ENCODE assay signal across 25 mouse cellular contexts in genomic region chr5:30258776-30259175, GRCm38 (mm10). TPM values are rescaled to one million over a fixed set of nuclear protein-coding genes. Genes with fewer than 3 reads are reported as not detected.
DNase-seq lines count a peak whose midpoint lies in the region; ATAC-seq and TF ChIP-seq lines count a peak whose summit lies in the region.
"Had no signal": no experiment of that assay in that cellular context is flagged by ENCODE, and none has a peak within 500 bp of the region (broad histone marks: within the 10 kb centered on the region; RNA-seq: fewer than 3 reads in every experiment).

No protein-coding gene starts in this region.

- no peak overlapping the region for H3K9ac ChIP-seq in hindbrain, embryonic 11.5 days (ENCODE audit: low read depth, low read length)
- H3K9ac ChIP-seq: embryonic facial prominence, embryonic 13.5 days; forebrain, embryonic 12.5 days; forebrain, postnatal 0 days; heart, embryonic 13.5 days; hindbrain, embryonic 13.5 days had no signal

- no peak overlapping the region for H3K4me2 ChIP-seq in hindbrain, embryonic 11.5 days (replicated peaks; ENCODE audit: low read depth, low read length)
- H3K4me2 ChIP-seq: embryonic facial prominence, embryonic 13.5 days; forebrain, embryonic 12.5 days; heart, embryonic 13.5 days; hindbrain, embryonic 13.5 days had no signal

- ATAC-seq in cerebellum, adult (ENCODE audit: insufficient number of reproducible peaks, low FRiP score, low TSS enrichment), result peak; percentile 87
- ATAC-seq in hindbrain, embryonic 11.5 days (ENCODE audit: low FRiP score), result no peak
- ATAC-seq: CD4-positive, CD25-positive, alpha-beta regulatory T cell, adult 4 months; forebrain, postnatal 0 days; hindbrain, postnatal 0 days had no signal

- no peaks in the 10 kb centered on the region for H3K27me3 ChIP-seq in cerebellum, adult 2 months (ENCODE audit: control insufficient read depth, insufficient read depth, low read length)
- no peaks in the 10 kb centered on the region for H3K27me3 ChIP-seq in hindbrain, embryonic 11.5 days (ENCODE audit: control insufficient read depth, insufficient read depth, low read length)
- H3K27me3 ChIP-seq: embryonic facial prominence, embryonic 13.5 days; forebrain, embryonic 12.5 days; heart, embryonic 13.5 days; hindbrain, embryonic 13.5 days had no signal

- H3K27ac ChIP-seq in cerebellum, adult 2 months (ENCODE audit: insufficient read depth, low read length), result no peak overlapping the region
- no peak overlapping the region for H3K27ac ChIP-seq in hindbrain, embryonic 11.5 days (ENCODE audit: low read depth, low read length)
- H3K27ac ChIP-seq: embryonic facial prominence, embryonic 13.5 days; forebrain, embryonic 12.5 days; heart, embryonic 13.5 days; hindbrain, embryonic 13.5 days; hindbrain, postnatal 0 days had no signal

- TF ChIP-seq POLR2A in cerebellum, adult 2 months (IDR thresholded peaks at IDR 0.05; ENCODE audit: borderline replicate concordance, insufficient read depth, low read length), result no peak

- H3K4me1 ChIP-seq in cerebellum, adult 2 months (ENCODE audit: control insufficient read depth, insufficient read depth, low read length), result peaks cover 5% of the 10 kb centered on the region
- no peaks in the 10 kb centered on the region for H3K4me1 ChIP-seq in hindbrain, embryonic 11.5 days (replicated peaks; ENCODE audit: control insufficient read depth, insufficient read depth, low read length)
- H3K4me1 ChIP-seq: embryonic facial prominence, embryonic 13.5 days; forebrain, embryonic 12.5 days; heart, embryonic 13.5 days; hindbrain, embryonic 13.5 days had no signal

- TF ChIP-seq CTCF in cerebellum, adult 2 months (IDR thresholded peaks at IDR 0.05; ENCODE audit: borderline replicate concordance, insufficient read depth, low read depth, low read length), result no peak

- intact Hi-C loops in left cerebral cortex, postnatal 25 days (cut with DNase I), result no loop called here

- no peak for DNase-seq in cerebellum, postnatal 4 days (ENCODE audit: low spot score in 2 of 2)
- DNase-seq in cerebellum, adult 2 months, result peak; percentile 60 to 81
- DNase-seq in cerebellum, postnatal 10 days, result peak; percentile 44 to 51
- no peak for DNase-seq in hindbrain, embryonic 11.5 days (ENCODE audit: low spot score)
- DNase-seq in right cerebral cortex, postnatal 4 days, result no peak
- DNase-seq in left cerebral cortex, postnatal 25 days (ENCODE audit: low spot score in 2 of 2), result no peak
- DNase-seq: adrenal gland, adult 8-10 months; adrenal gland, postnatal 36 days; B cell, adult 2 months; forebrain, postnatal 0 days; gastrocnemius, postnatal 14 days; heart, postnatal 4 days; kidney, adult 11 months had no signal

- no peak overlapping the region for H3K4me3 ChIP-seq in cerebellum, adult 2 months (replicated peaks; ENCODE audit: insufficient read depth, low read depth, low read length)
- no peak overlapping the region for H3K4me3 ChIP-seq in hindbrain, embryonic 11.5 days (ENCODE audit: low read depth, low read length)
- H3K4me3 ChIP-seq: embryonic facial prominence, embryonic 13.5 days; forebrain, embryonic 12.5 days; heart, embryonic 13.5 days; hindbrain, embryonic 13.5 days had no signal

- whole genome bisulfite sequencing in cerebellum, adult 2 months, result 20% methylated on average over 7 of the region's 7 CpGs
- 95% methylated on average over 7 of the region's 7 CpGs for WGBS in hindbrain, embryonic 11.5 days

- no peaks in the 10 kb centered on the region for H3K9me3 ChIP-seq in hindbrain, embryonic 11.5 days (ENCODE audit: control insufficient read depth, low read length)
- H3K9me3 ChIP-seq: embryonic facial prominence, embryonic 13.5 days; forebrain, embryonic 12.5 days; G1E; heart, embryonic 13.5 days; hindbrain, embryonic 13.5 days had no signal

- H3K36me3 ChIP-seq in hindbrain, embryonic 11.5 days (ENCODE audit: control insufficient read depth, insufficient read depth, low read length), result 0 out of 2 replicates have a peak, but pooled peaks cover 4% of the 10 kb centered on the region

RNA-seq across cellular contexts. Expression of gene Drc1, which starts 22.4 kb away (rescaled TPM):
- 2.4 and 2.5 TPM in 2 replicates for polyA plus RNA-seq in cerebellum, adult 2 months (2012; rRNA removed)
- polyA plus RNA-seq in hindbrain, embryonic 11.5 days (2014; fragmentation: Nextera tagmentation; extraction: Ambion mirVana), result 1.4 and 2.9 TPM in 2 replicates
- 10 to 100 TPM; 16.3 to 17.6 TPM for total RNA-seq in left cerebral cortex, postnatal 25 days (2021)
- total RNA-seq: G1E; gastrocnemius, adult 18-20 months; granulocyte monocyte progenitor cell, adult 5-6 weeks had no signal
- polyA plus RNA-seq: G1E had no signal

RNA-seq across cellular contexts. Expression of gene Selenoi, which starts 26.4 kb away (rescaled TPM):
- 33.9 and 38.0 TPM in 2 replicates for polyA plus RNA-seq in cerebellum, adult 2 months (2012; rRNA removed)
- 24.0 and 25.4 TPM in 2 replicates for polyA plus RNA-seq in hindbrain, embryonic 11.5 days (2014; fragmentation: Nextera tagmentation; extraction: Ambion mirVana)
- 10 to 100 TPM; 50.4 to 51.4 TPM for total RNA-seq in left cerebral cortex, postnatal 25 days (2021)

RNA-seq across cellular contexts. Expression of gene Adgrf3, which starts 53.3 kb away (rescaled TPM):
- polyA plus RNA-seq in cerebellum, adult 2 months (2012; rRNA removed), result not detected in 2 replicates
- polyA plus RNA-seq in hindbrain, embryonic 11.5 days (2014; fragmentation: Nextera tagmentation; extraction: Ambion mirVana), result not detected in 2 replicates
- total RNA-seq in left cerebral cortex, postnatal 25 days (2021), result not detected
- total RNA-seq: adrenal gland, adult 8-10 months; adrenal gland, postnatal 36 days; forebrain, postnatal 0 days; gastrocnemius, adult 18-20 months; gastrocnemius, postnatal 14 days had no signal
- polyA plus RNA-seq: brain, embryonic 14.5 days; CD4-positive, CD25-positive, alpha-beta regulatory T cell, adult 4 months; cortical plate, adult 2 months; embryonic facial prominence, embryonic 13.5 days; forebrain, embryonic 12.5 days; forebrain, postnatal 0 days; hindbrain, embryonic 13.5 days; hindbrain, postnatal 0 days had no signal

Comparison
In these comparisons a context has a peak if more than half of its experiments do, and no peak if none do; other contexts are left out.
1. DNase-seq: peak in cerebellum, adult 2 months (2 of 2) and cerebellum, postnatal 10 days (2 of 2); none in cerebellum, postnatal 4 days (0 of 2), hindbrain, embryonic 11.5 days (single experiment), right cerebral cortex, postnatal 4 days (single experiment) and left cerebral cortex, postnatal 25 days (0 of 2).